Mouse (Mus musculus): ENCODE measurements at regions not wholly inside any gene's neighbourhood (a gene's known extent, or its start where the extent isn't known, plus 50 kb on each side); places are given as distances from the start of the nearest gene placed in this dataset.
"Not testable (repeated sequence)": the region's sequence is repeated elsewhere in the genome, so short reads cannot be mapped to it uniquely, and the experiment has no call there.

GRCm38 (mm10) chr12:18606126-18606525 lies 91.8 kb downstream of the 5730507C01Rik start:
- peak; percentile 43 for TF ChIP-seq CTCF (IDR thresholded peaks at IDR 0.05; ENCODE audit: low read depth)
- not testable (repeated sequence) for H3K27ac ChIP-seq; H3K9ac ChIP-seq (ENCODE audit: low read depth, low read length); H3K4me3 ChIP-seq (replicated peaks; ENCODE audit: low read depth, low read length); H3K9me3 ChIP-seq (replicated peaks; ENCODE audit: low read length); H3K36me3 ChIP-seq (ENCODE audit: insufficient read depth, low read length); ATAC-seq (replicated peaks; ENCODE audit: low FRiP score, low read depth); H3K4me1 ChIP-seq (replicated peaks; ENCODE audit: insufficient read depth, low read length); H3K27me3 ChIP-seq (ENCODE audit: insufficient read depth, low read length); H3K4me2 ChIP-seq (ENCODE audit: low read length)
- peak; percentile 22 for DNase-seq (ENCODE audit: low spot score)

GRCm38 (mm10) chr12:18609835-18610234 lies 95.5 kb downstream of the 5730507C01Rik start:
- 1% methylated on average over 32 of the region's 38 CpGs for WGBS
- DNase-seq (ENCODE audit: low spot score) = peak; percentile 87
- ATAC-seq (replicated peaks; ENCODE audit: low FRiP score, low read depth) = peak; percentile 93
- H3K9ac ChIP-seq (ENCODE audit: low read depth, low read length) = peak overlapping the region; percentile 66
- H3K4me1 ChIP-seq (replicated peaks; ENCODE audit: insufficient read depth, low read length) = no peaks in the 10 kb centered on the region
- H3K27me3 ChIP-seq (ENCODE audit: insufficient read depth, low read length) = no peaks in the 10 kb centered on the region
- no peaks in the 10 kb centered on the region for H3K9me3 ChIP-seq (replicated peaks; ENCODE audit: low read length)
- no peak for TF ChIP-seq CTCF (IDR thresholded peaks at IDR 0.05; ENCODE audit: low read depth)
- H3K27ac ChIP-seq = peak overlapping the region; percentile 79
- H3K4me3 ChIP-seq (replicated peaks; ENCODE audit: low read depth, low read length) = peak overlapping the region; percentile 55
- no peaks in the 10 kb centered on the region for H3K36me3 ChIP-seq (ENCODE audit: insufficient read depth, low read length)
- H3K4me2 ChIP-seq (ENCODE audit: low read length) = peak overlapping the region; percentile 56

- DNase-seq (ENCODE audit: low spot score) = peak; percentile 0
These were observed 96.3 kb downstream of the 5730507C01Rik start for GRCm38 (mm10) chr12:18610581-18610980.

More at GRCm38 (mm10) chr12:18610581-18610980, 96.3 kb downstream of the 5730507C01Rik start:
- H3K36me3 ChIP-seq (ENCODE audit: insufficient read depth, low read length); H3K9me3 ChIP-seq (replicated peaks; ENCODE audit: low read length); H3K27ac ChIP-seq; ATAC-seq (replicated peaks; ENCODE audit: low FRiP score, low read depth); H3K27me3 ChIP-seq (ENCODE audit: insufficient read depth, low read length); H3K4me1 ChIP-seq (replicated peaks; ENCODE audit: insufficient read depth, low read length): not testable (repeated sequence)
- Histone ChIP-seq H3K4me2 (ENCODE audit: low read length) (peak overlapping the region; percentile 56), H3K4me3 (replicated peaks; ENCODE audit: low read depth, low read length) (peak overlapping the region; percentile 55), H3K9ac (ENCODE audit: low read depth, low read length) (peak overlapping the region; percentile 66)
- WGBS = 3% methylated on average over 24 of the region's 24 CpGs
